Mouse (Mus musculus) lung, embryonic 16.5 days (tissue): Measurements from ENCODE around the gene Plekha4. TPM values are rescaled to one million over a fixed set of nuclear protein-coding genes. Genes with fewer than 3 reads are reported as not detected.

Experiments
- ATAC-seq: fragments of 200-750 bp; cut with Nextera tagmentation; 2 replicates; pipeline ENCODE4 v1.8.0; 2017; ENCODE audit warnings: low read depth, mild to moderate bottlenecking, moderate library complexity
- H3K27ac ChIP-seq: fragments of 300-500 bp; sonication (generic); 2 replicates; pipeline ENCODE4 v1.5.1; 2014; ENCODE audit warnings: mild to moderate bottlenecking, control low read depth, low read length
- H3K27me3 ChIP-seq: fragments of 300-500 bp; sonication (generic); 2 replicates; pipeline ENCODE4 v1.6.1; 2014; ENCODE audit warnings: low read depth, low read length, mixed read lengths; ENCODE audit not compliant: control insufficient read depth, insufficient read depth
- H3K36me3 ChIP-seq: fragments of 300-500 bp; sonication (generic); 2 replicates; pipeline ENCODE4 v1.6.1; 2014; ENCODE audit warnings: low read length; ENCODE audit not compliant: control insufficient read depth, insufficient read depth
- H3K4me1 ChIP-seq: fragments of 300-500 bp; sonication (generic); replicated peaks from 2 replicates; pipeline ENCODE4 v1.6.1; 2014; ENCODE audit warnings: low read length, mixed read lengths; ENCODE audit not compliant: control insufficient read depth, insufficient read depth
- H3K4me2 ChIP-seq: fragments of 300-500 bp; sonication (generic); 2 replicates; pipeline ENCODE4 v1.6.1; 2014; ENCODE audit warnings: low read depth, low read length, control low read depth
- H3K4me3 ChIP-seq: fragments of 300-500 bp; sonication (generic); 2 replicates; pipeline ENCODE4 v1.5.1; 2014; ENCODE audit warnings: mild to moderate bottlenecking, low read length, control low read depth
- H3K9ac ChIP-seq: fragments of 300-500 bp; sonication (generic); 2 replicates; pipeline ENCODE4 v1.6.1; 2014; ENCODE audit warnings: low read length, control low read depth
- H3K9me3 ChIP-seq: fragments of 300-500 bp; sonication (generic); 2 replicates; pipeline ENCODE4 v1.6.1; 2016; ENCODE audit warnings: low read length; ENCODE audit not compliant: control insufficient read depth
- WGBS: fragments of 180-500 bp; shearing (Covaris S2); extraction: QIAGEN DNeasy Blood & Tissue Kit; methylation state at CpG from one replicate; pipeline ENCODE4 v1.1.7; 2014; 5-methylcytosine and 5-hydroxymethylcytosine counted together
- polyA plus RNA-seq: library from polyadenylated mRNA; unstranded; fragments of >200 nt; fragmentation: Nextera tagmentation; extraction: Ambion mirVana; gene quantifications from 2 replicates; pipeline ENCODE4 v1.2.1, GENCODE M21; 2015

Gene Plekha4
- polyA plus RNA-seq, 1 experiment from 2014 or later, result 2.3 TPM

- Histone ChIP-seq H3K9ac (no peak overlapping the region), H3K36me3 (peaks cover 3% of the 10 kb centered on the region), H3K9me3 (no peaks in the 10 kb centered on the region), H3K4me1 (peaks cover 4% of the 10 kb centered on the region), H3K27ac (no peak overlapping the region), H3K4me3 (no peak overlapping the region), H3K4me2 (no peak overlapping the region), H3K27me3 (no peaks in the 10 kb centered on the region)
- 63% methylated on average over 3 of the region's 3 CpGs for WGBS
- ATAC-seq, result no peak
These were observed 64.7 kb downstream of the Plekha4 start for GRCm38 (mm10) chr7:45590874-45591273.

- Histone ChIP-seq H3K36me3 (no peaks in the 10 kb centered on the region), H3K4me2 (no peak overlapping the region), H3K4me1 (peaks cover 4% of the 10 kb centered on the region), H3K4me3 (no peak overlapping the region), H3K27me3 (no peaks in the 10 kb centered on the region), H3K27ac (no peak overlapping the region), H3K9ac (no peak overlapping the region), H3K9me3 (no peaks in the 10 kb centered on the region)
- ATAC-seq, result no peak
- 62% methylated on average over 7 of the region's 7 CpGs for WGBS
These were observed 65.8 kb downstream of the Plekha4 start for GRCm38 (mm10) chr7:45591880-45592279.

GRCm38 (mm10) chr7:45593118-45593815, 67.1 kb downstream of the Plekha4 start:
- H3K4me1 ChIP-seq, result peaks cover 4% of the 10 kb centered on the region
- ATAC-seq, result no peak
- H3K27ac ChIP-seq, result no peak overlapping the region
- H3K4me2 ChIP-seq, result no peak overlapping the region
- H3K4me3 ChIP-seq, result no peak overlapping the region
- no peaks in the 10 kb centered on the region for H3K9me3 ChIP-seq
- H3K9ac ChIP-seq, result no peak overlapping the region
- H3K36me3 ChIP-seq, result no peaks in the 10 kb centered on the region
- WGBS, result 19% methylated on average over 10 of the region's 10 CpGs
- H3K27me3 ChIP-seq, result no peaks in the 10 kb centered on the region

GRCm38 (mm10) chr7:45595176-45595575, 69.0 kb downstream of the Plekha4 start:
- H3K4me3 ChIP-seq, result no peak overlapping the region
- ATAC-seq, result no peak
- 78% methylated on average over 4 of the region's 4 CpGs for WGBS

GRCm38 (mm10) chr7:45596107-45596506, 70.0 kb downstream of the Plekha4 start:
- no peaks in the 10 kb centered on the region for H3K36me3 ChIP-seq
- H3K4me3 ChIP-seq, result no peak overlapping the region
- WGBS, result 65% methylated on average over 1 of the region's 1 CpGs
- no peaks in the 10 kb centered on the region for H3K27me3 ChIP-seq
- no peak overlapping the region for H3K4me2 ChIP-seq
- no peak for ATAC-seq
- no peaks in the 10 kb centered on the region for H3K4me1 ChIP-seq
- H3K9me3 ChIP-seq, result no peaks in the 10 kb centered on the region
- H3K27ac ChIP-seq, result no peak overlapping the region
- no peak overlapping the region for H3K9ac ChIP-seq

More at GRCm38 (mm10) chr7:45595176-45595575, 69.0 kb downstream of the Plekha4 start:
- H3K4me1 ChIP-seq, result no peaks in the 10 kb centered on the region
- H3K27me3 ChIP-seq, result no peaks in the 10 kb centered on the region
- no peak overlapping the region for H3K4me2 ChIP-seq
- H3K9ac ChIP-seq, result no peak overlapping the region
- no peaks in the 10 kb centered on the region for H3K36me3 ChIP-seq
- H3K9me3 ChIP-seq, result no peaks in the 10 kb centered on the region
- H3K27ac ChIP-seq, result no peak overlapping the region

GRCm38 (mm10) chr7:45597013-45597412, 70.9 kb downstream of the Plekha4 start:
- no peak overlapping the region for H3K4me2 ChIP-seq
- H3K4me1 ChIP-seq, result no peaks in the 10 kb centered on the region
- no peaks in the 10 kb centered on the region for H3K36me3 ChIP-seq
- no peak overlapping the region for H3K4me3 ChIP-seq
- H3K9me3 ChIP-seq, result no peaks in the 10 kb centered on the region
- ATAC-seq, result no peak
- H3K9ac ChIP-seq, result no peak overlapping the region
- 82% methylated on average over 5 of the region's 5 CpGs for WGBS
- no peak overlapping the region for H3K27ac ChIP-seq
- no peaks in the 10 kb centered on the region for H3K27me3 ChIP-seq

- no peaks in the 10 kb centered on the region for H3K4me1 ChIP-seq
- no peaks in the 10 kb centered on the region for H3K36me3 ChIP-seq
- no peaks in the 10 kb centered on the region for H3K27me3 ChIP-seq
- no peak overlapping the region for H3K9ac ChIP-seq
- H3K4me2 ChIP-seq, result no peak overlapping the region
- H3K9me3 ChIP-seq, result no peaks in the 10 kb centered on the region
- H3K4me3 ChIP-seq, result no peak overlapping the region
- H3K27ac ChIP-seq, result no peak overlapping the region
- no peak for ATAC-seq
- 79% methylated on average over 6 of the region's 6 CpGs for WGBS
These were observed 71.4 kb downstream of the Plekha4 start for GRCm38 (mm10) chr7:45597527-45597926.

- H3K36me3 ChIP-seq, result no peaks in the 10 kb centered on the region
- WGBS, result 32% methylated on average over 18 of the region's 18 CpGs
- H3K27ac ChIP-seq, result no peak overlapping the region
- H3K4me1 ChIP-seq, result no peaks in the 10 kb centered on the region
- H3K9ac ChIP-seq, result no peak overlapping the region
- no peaks in the 10 kb centered on the region for H3K27me3 ChIP-seq
- H3K9me3 ChIP-seq, result no peaks in the 10 kb centered on the region
- no peak overlapping the region for H3K4me3 ChIP-seq
- H3K4me2 ChIP-seq, result no peak overlapping the region
- no peak for ATAC-seq
These were observed 73.1 kb downstream of the Plekha4 start for GRCm38 (mm10) chr7:45598960-45599879.
